In genomic region chr7:98831290-98831689, GRCm38 (mm10) we compare ENCODE assay signal across 22 mouse cellular contexts. TPM values are rescaled to one million over a fixed set of nuclear protein-coding genes. Genes with fewer than 3 reads are reported as not detected.
DNase-seq lines count a peak whose midpoint lies in the region; ATAC-seq and TF ChIP-seq lines count a peak whose summit lies in the region.
"Had no signal": no experiment of that assay in that cellular context is flagged by ENCODE, and none has a peak within 500 bp of the region (broad histone marks: within the 10 kb centered on the region; RNA-seq: fewer than 3 reads in every experiment).

No protein-coding gene starts in this region.

- H3K27ac ChIP-seq in gastrocnemius, adult 2 months: no peak overlapping the region
- H3K27ac ChIP-seq: embryonic facial prominence, embryonic 13.5 days; embryonic facial prominence, embryonic 15.5 days; forebrain, embryonic 10.5 days; forebrain, embryonic 12.5 days had no signal

- peak; percentile 72 for ATAC-seq in granulocyte monocyte progenitor cell, adult 5-6 weeks (replicated peaks; ENCODE audit: poor library complexity, severe bottlenecking)
- ATAC-seq in megakaryocyte progenitor cell, adult 5-6 weeks (replicated peaks; ENCODE audit: poor library complexity): peak; percentile 62
- ATAC-seq: forebrain, embryonic 14.5 days; forebrain, embryonic 16.5 days had no signal

- DNase-seq in 416B (ENCODE audit: low read depth): peak; percentile 28
- DNase-seq in spleen, adult 18-20 months: no peak
- DNase-seq in gastrocnemius, adult 2 months: no peak
- DNase-seq: adrenal gland, adult 2 months; adrenal gland, postnatal 10 days; adrenal gland, postnatal 25 days; cerebellum, adult 11 months; cerebellum, adult 18-20 months; cerebellum, adult 8-10 months; cerebellum, postnatal 10 days; cerebellum, postnatal 25 days; embryo, embryonic 11 days had no signal

- no peak overlapping the region for H3K4me3 ChIP-seq in gastrocnemius, adult 2 months
- H3K4me3 ChIP-seq: embryonic facial prominence, embryonic 13.5 days; embryonic facial prominence, embryonic 15.5 days; erythroblast, embryonic 14.5 days; forebrain, embryonic 10.5 days; forebrain, embryonic 12.5 days had no signal

- intact Hi-C loops in gastrocnemius, adult 2 months (cut with DNase I): no loop called here

- TF ChIP-seq CTCF in gastrocnemius, adult 2 months (IDR thresholded peaks at IDR 0.05): no peak

RNA-seq across cellular contexts. Expression of gene Wnt11, which starts 3.6 kb away (rescaled TPM):
- not detected in 2 replicates for total RNA-seq in granulocyte monocyte progenitor cell, adult 5-6 weeks (2014; fragmentation: Nextera tagmentation)
- not detected in 2 replicates for total RNA-seq in granulocyte monocyte progenitor cell, adult 5-6 weeks (2017)
- total RNA-seq in megakaryocyte progenitor cell, adult 5-6 weeks (2015): not detected in 2 replicates
- not detected in 2 replicates for total RNA-seq in megakaryocyte progenitor cell, adult 5-6 weeks (2017)
- total RNA-seq in gastrocnemius, adult 2 months (2021): 1 to 10 TPM; 5.3 to 8.3 TPM
- total RNA-seq: MEL had no signal

Comparison
In these comparisons a context has a peak if more than half of its experiments do, and no peak if none do; other contexts are left out.
1. RNA of gene Wnt11, which starts 3.6 kb away (total RNA-seq): 5.3 to 8.3 TPM in gastrocnemius, adult 2 months; not detected in granulocyte monocyte progenitor cell, adult 5-6 weeks and not detected in megakaryocyte progenitor cell, adult 5-6 weeks; every median in the first group is over 4 times any median in the second.